Mouse (Mus musculus) heart, postnatal 10 days (tissue): ENCODE measurements around the gene Gpx3. TPM values are rescaled to one million over a fixed set of nuclear protein-coding genes. Genes with fewer than 3 reads are reported as not detected.

Experiments
- total RNA-seq, 2 experiments: library from RNA; stranded (reverse); gene quantifications; 2 replicates each; pipeline ENCODE4 v1.2.3; 2021

The Gpx3 gene
- total RNA-seq, 2 experiments from 2014 or later = 102 to 159 TPM

Other genes with a start within 250 kb of the Gpx3 start
- gene Cdc42se2, start 114.8 kb upstream of the Gpx3 start, total RNA-seq = 10 to 100 TPM; 35.9 to 36.9 TPM
- 10 to 100 TPM; 24.4 to 27.0 TPM for gene Lyrm7, start 41.5 kb upstream of the Gpx3 start, total RNA-seq
- 100 to 1,000 TPM; 304 to 309 TPM for gene Hint1, start 36.1 kb upstream of the Gpx3 start, total RNA-seq
- 10 to 100 TPM; 33.4 to 37.1 TPM for gene Tnip1, start 60.5 kb downstream of the Gpx3 start, total RNA-seq
- 100 to 1,000 TPM; 319 to 333 TPM for gene Anxa6, start 131.0 kb downstream of the Gpx3 start, total RNA-seq
- gene Ccdc69, start 175.7 kb downstream of the Gpx3 start, total RNA-seq = 10 to 100 TPM in 1 of 2 experiments, 1 to 10 TPM in 1; 9.2 to 11.5 TPM
- gene Gm2a, start 195.7 kb downstream of the Gpx3 start, total RNA-seq = 10 to 100 TPM; 12.7 to 13.5 TPM
- not detected for gene Slc36a3, start 249.3 kb downstream of the Gpx3 start, total RNA-seq